ENCODE assay signal across 29 mouse cellular contexts in genomic region chr11:4598411-4598810, GRCm38 (mm10). TPM values are rescaled to one million over a fixed set of nuclear protein-coding genes. Genes with fewer than 3 reads are reported as not detected.
"Had no signal": no experiment of that assay in that cellular context is flagged by ENCODE, and none has a peak within 500 bp of the region (broad histone marks: within the 10 kb centered on the region; RNA-seq: fewer than 3 reads in every experiment).

No protein-coding gene starts in this region.

- ATAC-seq: liver, postnatal 0 days; lung, postnatal 0 days; midbrain, embryonic 15.5 days had no signal

- H3K9ac ChIP-seq: limb, embryonic 12.5 days; limb, embryonic 15.5 days; liver, embryonic 14.5 days; liver, postnatal 0 days; lung, embryonic 14.5 days; midbrain, embryonic 12.5 days; midbrain, embryonic 15.5 days; neural tube, embryonic 12.5 days; neural tube, embryonic 15.5 days had no signal

- H3K9me3 ChIP-seq: limb, embryonic 12.5 days; limb, embryonic 15.5 days; midbrain, embryonic 12.5 days; midbrain, embryonic 15.5 days; neural tube, embryonic 12.5 days; neural tube, embryonic 15.5 days had no signal

- H3K27ac ChIP-seq: kidney, postnatal 0 days; limb, embryonic 12.5 days; limb, embryonic 15.5 days; liver, embryonic 14.5 days; midbrain, embryonic 12.5 days; midbrain, embryonic 15.5 days; neural tube, embryonic 12.5 days; neural tube, embryonic 15.5 days; stomach, postnatal 0 days had no signal

- H3K4me2 ChIP-seq: limb, embryonic 12.5 days; limb, embryonic 15.5 days; liver, embryonic 11.5 days; lung, embryonic 14.5 days; midbrain, embryonic 12.5 days; midbrain, embryonic 15.5 days; neural tube, embryonic 12.5 days; neural tube, embryonic 15.5 days had no signal

- DNase-seq: kidney, adult 2 months; kidney, postnatal 25 days; layer of hippocampus, postnatal 36 days; left cerebral cortex, postnatal 4 days; liver, postnatal 0 days; lung, embryonic 14.5 days; right cerebral cortex, adult 18-20 months; right cerebral cortex, postnatal 14 days; right cerebral cortex, postnatal 4 days; thymus, adult 2 months; thymus, postnatal 14 days had no signal

- H3K4me3 ChIP-seq: limb, embryonic 12.5 days; limb, embryonic 15.5 days; midbrain, embryonic 12.5 days; midbrain, embryonic 15.5 days; neural tube, embryonic 12.5 days; neural tube, embryonic 15.5 days had no signal

- H3K36me3 ChIP-seq: limb, embryonic 12.5 days; limb, embryonic 15.5 days; midbrain, embryonic 12.5 days; midbrain, embryonic 15.5 days; neural tube, embryonic 12.5 days; neural tube, embryonic 15.5 days had no signal

- H3K27me3 ChIP-seq: limb, embryonic 12.5 days; limb, embryonic 15.5 days; midbrain, embryonic 12.5 days; midbrain, embryonic 15.5 days; neural tube, embryonic 12.5 days; neural tube, embryonic 15.5 days had no signal

RNA-seq across cellular contexts. Expression of gene Gm11032, which starts 21.5 kb away (rescaled TPM):
- total RNA-seq: layer of hippocampus, adult 8-10 months; layer of hippocampus, postnatal 10 days; layer of hippocampus, postnatal 36 days; left cerebral cortex, adult 8-10 months; left cerebral cortex, postnatal 14 days; left cerebral cortex, postnatal 4 days had no signal
- polyA plus RNA-seq: kidney, adult 2 months; kidney, embryonic 14.5 days; kidney, postnatal 0 days; large intestine, adult 2 months; limb, embryonic 12.5 days; limb, embryonic 15.5 days; liver, embryonic 11.5 days; liver, embryonic 14.5 days; liver, postnatal 0 days; lung, embryonic 14.5 days; lung, postnatal 0 days; midbrain, embryonic 12.5 days; midbrain, embryonic 15.5 days; neural tube, embryonic 12.5 days; neural tube, embryonic 15.5 days; stomach, embryonic 14.5 days; stomach, postnatal 0 days; thymus, adult 2 months had no signal
